Mouse (Mus musculus): Measurements from ENCODE around the gene Fam198b.

GRCm38 (mm10) chr3:79866089-79866488, 18.2 kb upstream of the Fam198b start:
- no peak for TF ChIP-seq CTCF (IDR thresholded peaks at IDR 0.05)
- TF ChIP-seq EP300 (IDR thresholded peaks at IDR 0.05), result no peak
